Mouse (Mus musculus) G1E (cell line): Measurements from ENCODE around the gene Wdr5.

Source experiments
- CTCF ChIP-seq: IDR thresholded peaks from 2 replicates; pipeline ENCODE4 v1.5.1; 2012; ENCODE audit warnings: low read depth, low read length, inconsistent platforms, mixed read lengths
- POLR2AphosphoS5 ChIP-seq: IDR thresholded peaks from 2 replicates; pipeline ENCODE4 v1.6.1; 2012; ENCODE audit warnings: low read depth, low read length, inconsistent platforms; ENCODE audit not compliant: insufficient replicate concordance

DNA sequence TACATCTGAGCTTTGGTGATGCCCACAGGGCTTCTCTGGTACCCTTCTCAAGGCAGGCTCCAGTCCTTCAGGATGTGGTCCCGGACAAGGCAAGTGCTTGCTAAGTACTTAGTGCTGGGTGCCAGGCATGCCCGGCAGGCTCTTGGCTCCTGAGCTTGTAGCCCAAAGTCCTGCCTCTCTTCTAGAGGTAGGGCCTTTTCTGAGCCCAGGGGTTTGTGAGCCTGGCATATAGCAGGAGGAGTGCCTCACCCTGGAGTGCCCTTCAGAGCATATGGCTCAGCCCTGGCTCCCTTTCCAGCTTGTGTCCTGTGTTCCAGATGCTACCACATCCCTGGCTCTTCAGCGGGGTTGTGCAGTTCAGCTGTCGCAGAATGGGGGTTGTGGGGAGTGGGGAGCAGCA is 49.7 kb downstream of the Wdr5 start:
- TF ChIP-seq CTCF (no peak), POLR2AphosphoS5 (no peak)
